Mouse (Mus musculus) embryo, embryonic 11.5 days (tissue): ENCODE measurements around the gene C130060K24Rik.

Experiments
- DNase-seq: peaks from one replicate; pipeline ENCODE4 v3.0.0-alpha.2; 2012; ENCODE audit warnings: low read depth, low spot score

C130060K24Rik gene

GRCm38 (mm10) chr6:65380918-65381772 lies at the start of gene C130060K24Rik:
TSS of gene C130060K24Rik (plus strand) at chr6:65381105.
- DNase-seq, result no peak

GRCm38 (mm10) chr6:65334246-65334645 lies 46.7 kb upstream of the C130060K24Rik start:
- DNase-seq, result no peak

- no peak for DNase-seq
These were observed 41.5 kb upstream of the C130060K24Rik start for GRCm38 (mm10) chr6:65339391-65339790.

- no peak for DNase-seq
These were observed 39.5 kb upstream of the C130060K24Rik start for GRCm38 (mm10) chr6:65341360-65341759.

DNA sequence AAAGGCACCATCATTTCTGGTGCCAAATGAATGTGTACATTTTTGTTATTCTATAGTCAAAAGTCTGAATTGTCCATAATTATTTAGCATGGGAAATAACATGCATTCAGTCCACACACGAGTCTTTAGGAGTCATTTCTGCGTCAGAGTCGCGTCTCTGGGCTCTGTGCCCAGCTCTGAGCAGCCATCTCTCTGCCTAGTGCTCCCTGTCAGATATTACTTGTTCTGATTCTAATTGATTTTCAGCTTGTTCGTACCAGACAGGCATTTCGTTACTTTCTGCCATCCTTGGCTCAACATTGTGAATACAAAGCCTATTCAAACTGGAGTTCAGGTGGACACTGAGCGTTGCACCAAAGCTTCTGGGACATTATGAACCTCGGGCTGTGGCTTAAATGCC lies 33.2 kb upstream of the C130060K24Rik start:
- DNase-seq, result no peak

DNA sequence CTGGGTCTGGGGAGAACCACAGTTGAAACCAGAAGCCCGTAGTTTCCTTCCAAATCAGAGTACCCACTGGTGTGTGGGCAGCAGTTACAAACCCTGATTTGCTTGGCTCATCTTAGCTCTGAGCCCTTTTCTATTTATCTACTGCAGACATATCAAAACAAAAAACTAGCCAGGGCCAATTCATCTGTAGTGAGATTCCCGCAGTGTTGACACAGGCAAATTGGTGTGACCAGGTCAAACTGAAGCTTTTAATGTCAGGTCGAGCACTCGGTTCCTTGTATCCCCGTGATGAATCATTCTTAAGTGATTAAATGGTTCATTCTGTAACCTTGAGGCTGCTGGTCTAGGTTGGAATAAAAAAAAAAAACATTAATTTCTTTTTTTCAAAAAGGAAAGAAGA lies 32.6 kb upstream of the C130060K24Rik start:
- peak; percentile 2 for DNase-seq

GRCm38 (mm10) chr6:65351622-65352021 lies 29.3 kb upstream of the C130060K24Rik start:
- DNase-seq, result no peak

- no peak for DNase-seq
These were observed 5.0 kb upstream of the C130060K24Rik start for GRCm38 (mm10) chr6:65375918-65376317.

DNA sequence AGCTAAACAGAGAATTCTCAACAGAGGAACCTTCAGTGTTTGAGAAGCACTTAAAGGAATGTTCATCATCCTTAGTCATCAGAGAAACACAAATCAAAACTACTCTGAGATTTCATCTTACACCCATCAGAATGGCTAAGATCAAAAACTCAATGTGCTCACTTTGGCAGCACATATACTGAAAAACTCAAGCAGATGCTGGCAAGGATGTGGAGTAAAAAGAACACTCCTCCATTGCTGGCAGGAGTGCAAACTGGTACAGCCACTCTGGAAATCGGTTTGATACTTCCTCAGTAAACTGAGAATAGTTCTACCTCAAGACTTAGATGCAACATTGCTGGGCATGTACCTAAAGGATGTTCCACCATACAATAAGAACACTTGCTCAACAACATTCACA lies 41.0 kb downstream of the C130060K24Rik start:
- DNase-seq, result no peak

DNA sequence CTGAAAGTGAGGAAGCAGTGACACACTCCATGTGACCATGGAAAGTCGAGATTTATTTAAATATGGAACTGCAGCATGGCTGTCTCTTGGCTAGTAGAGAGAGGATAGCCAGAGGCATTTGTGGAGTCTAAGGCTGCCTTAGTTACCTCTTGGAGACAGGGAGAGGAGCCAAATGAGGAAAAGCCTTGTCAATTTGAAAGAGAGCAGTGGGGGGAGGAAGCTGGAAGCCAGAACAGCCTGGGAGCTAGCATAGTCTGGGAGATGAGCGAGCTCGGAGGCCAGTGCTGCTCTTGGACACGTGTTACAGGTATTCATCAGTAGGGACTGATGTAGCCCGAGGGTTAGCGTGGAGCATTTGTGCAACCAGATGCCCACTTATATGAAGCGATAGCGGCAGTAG lies 46.2 kb downstream of the C130060K24Rik start:
- no peak for DNase-seq

GRCm38 (mm10) chr6:65433159-65433558 lies 52.3 kb downstream of the C130060K24Rik start:
- DNase-seq, result no peak

DNA sequence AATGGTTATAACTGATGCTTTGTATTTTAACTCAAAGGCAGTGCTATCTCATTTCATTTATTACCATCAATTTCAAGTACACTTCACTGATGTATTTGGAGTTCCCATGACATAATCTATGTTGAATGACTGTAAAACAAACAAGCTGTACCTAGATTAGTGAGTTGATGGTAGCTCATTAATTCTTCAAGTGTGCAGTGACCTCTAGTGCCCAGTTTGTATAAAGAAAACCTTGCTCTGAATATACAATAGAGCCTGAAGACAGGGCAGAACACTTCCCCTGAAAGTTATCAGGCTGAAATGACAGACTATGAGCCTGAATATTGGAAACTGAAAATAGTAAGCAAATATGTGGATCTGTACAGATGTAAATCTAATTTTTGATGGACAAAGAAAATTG lies 72.6 kb downstream of the C130060K24Rik start:
- DNase-seq, result peak; percentile 24

- DNase-seq, result no peak
These were observed 84.4 kb downstream of the C130060K24Rik start for GRCm38 (mm10) chr6:65465294-65465693.

DNA sequence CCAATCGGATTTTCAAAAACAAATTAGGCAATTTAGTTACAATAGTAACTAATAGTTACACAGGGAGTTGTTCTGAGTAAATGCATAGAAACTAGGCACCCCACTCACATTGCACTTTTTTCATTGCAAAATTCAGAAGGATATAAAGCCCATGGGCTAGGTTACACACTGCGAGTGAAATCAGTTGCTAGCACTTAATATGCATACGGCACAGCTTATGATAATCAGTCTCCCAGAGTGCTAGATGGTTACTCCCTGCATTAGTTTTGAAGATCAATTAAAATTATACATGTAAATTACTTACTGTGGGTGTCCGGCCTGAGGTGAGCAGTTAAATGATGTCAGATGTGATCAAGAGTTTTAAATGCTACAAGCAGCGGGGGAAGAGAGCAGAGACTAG lies 89.4 kb downstream of the C130060K24Rik start:
- DNase-seq, result no peak

GRCm38 (mm10) chr6:65472455-65472854 lies 91.5 kb downstream of the C130060K24Rik start:
- DNase-seq, result no peak

- no peak for DNase-seq
These were observed 117.9 kb downstream of the C130060K24Rik start for GRCm38 (mm10) chr6:65498786-65499185.
